16 mouse cellular contexts compared by ENCODE assay signal in genomic region chr9:113417106-113417505, GRCm38 (mm10).
"Had no signal": no experiment of that assay in that cellular context is flagged by ENCODE, and none has a peak within 500 bp of the region (broad histone marks: within the 10 kb centered on the region; RNA-seq: fewer than 3 reads in every experiment).

No protein-coding gene starts in this region.

- H3K36me3 ChIP-seq: neural tube, embryonic 13.5 days; neural tube, embryonic 15.5 days; stomach, embryonic 15.5 days had no signal

- H3K4me3 ChIP-seq: neural tube, embryonic 13.5 days; neural tube, embryonic 15.5 days; stomach, embryonic 15.5 days had no signal

- H3K9ac ChIP-seq: neural tube, embryonic 13.5 days; neural tube, embryonic 15.5 days; stomach, embryonic 15.5 days had no signal

- DNase-seq: retina, postnatal 1 day; right cerebral cortex, adult 18-20 months; right cerebral cortex, postnatal 14 days; right cerebral cortex, postnatal 25 days; right cerebral cortex, postnatal 4 days; spleen, adult 18-20 months; thymus, adult 18-20 months; thymus, adult 2 months; thymus, postnatal 14 days; thymus, postnatal 25 days; thymus, postnatal 36 days; thymus, postnatal 4 days had no signal

- H3K9me3 ChIP-seq: neural tube, embryonic 13.5 days; neural tube, embryonic 15.5 days; stomach, embryonic 15.5 days had no signal

- H3K27ac ChIP-seq: neural tube, embryonic 13.5 days; neural tube, embryonic 15.5 days; stomach, embryonic 15.5 days; stomach, postnatal 0 days had no signal

- H3K27me3 ChIP-seq: neural tube, embryonic 13.5 days; neural tube, embryonic 15.5 days; stomach, embryonic 15.5 days had no signal

- H3K4me2 ChIP-seq: neural tube, embryonic 13.5 days; neural tube, embryonic 15.5 days; stomach, embryonic 15.5 days had no signal
